Mouse (Mus musculus): Measurements from ENCODE around the gene Gm10840.

Gm10840 gene

DNA sequence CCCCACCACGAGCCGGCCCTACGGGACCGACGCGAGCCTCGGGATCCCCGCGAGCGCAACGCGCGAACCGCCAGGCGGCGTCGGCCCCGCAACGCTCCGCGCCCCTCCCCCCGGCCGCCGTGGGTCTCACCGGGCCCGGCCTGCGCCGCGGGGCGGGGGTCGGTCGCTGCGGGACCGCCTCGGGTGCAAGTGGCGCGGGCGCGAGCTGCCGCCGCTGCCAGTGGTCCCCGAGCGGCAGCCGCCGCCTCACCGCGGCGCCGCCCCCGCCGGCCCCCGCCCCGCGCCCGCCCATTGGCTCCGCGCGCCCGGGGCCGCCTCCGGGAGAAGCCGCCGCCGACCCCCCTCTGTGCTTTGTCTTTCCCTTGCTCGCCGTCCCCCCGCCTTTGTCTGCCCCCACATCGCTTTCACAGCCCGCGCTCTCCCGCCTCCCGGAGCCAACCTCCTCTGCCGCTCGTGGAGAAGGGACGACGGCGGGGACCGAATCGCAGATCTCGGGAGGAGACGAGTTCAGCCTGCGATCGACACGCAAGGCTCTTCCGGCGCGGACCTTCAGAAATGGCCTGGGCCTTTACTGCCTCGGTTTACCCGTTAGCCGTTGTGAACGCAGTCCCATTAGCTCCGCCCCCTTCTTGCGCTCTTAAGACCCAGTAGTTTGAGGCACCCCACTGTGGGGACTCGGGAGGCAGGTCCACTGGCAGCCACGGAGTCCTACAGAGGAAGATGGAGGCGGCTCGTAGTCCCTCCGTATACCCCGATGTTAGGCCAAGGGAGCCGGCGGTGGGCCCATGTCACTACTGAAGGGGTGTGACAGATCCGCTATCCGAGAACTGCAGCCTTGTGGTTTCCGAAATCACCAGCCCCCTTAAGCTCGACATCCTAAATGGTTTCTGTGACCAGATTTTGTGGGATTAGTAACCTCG is 469 bp upstream of the Gm10840 start:
- DNase-seq = peak; percentile 90

DNA sequence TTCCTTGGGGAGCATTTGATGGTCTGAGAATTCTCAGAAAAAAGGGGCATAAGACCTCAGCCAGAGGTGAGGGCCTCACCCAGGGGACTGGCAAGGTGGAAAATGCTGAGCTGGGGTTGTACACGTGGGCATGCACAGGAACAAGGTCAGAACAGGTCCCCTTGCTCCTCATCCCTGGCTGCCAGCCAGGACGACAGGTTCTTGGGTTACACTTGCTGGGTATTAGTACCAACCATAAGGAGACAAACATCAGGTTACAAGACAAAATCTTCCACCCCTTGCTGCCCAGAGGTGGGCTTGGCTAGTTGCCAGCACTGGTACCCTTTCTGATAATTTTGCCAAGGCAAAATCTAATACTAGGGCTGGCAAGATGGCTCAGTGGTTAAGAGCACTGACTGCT is 1.6 kb downstream of the Gm10840 start:
- no peak for DNase-seq

DNA sequence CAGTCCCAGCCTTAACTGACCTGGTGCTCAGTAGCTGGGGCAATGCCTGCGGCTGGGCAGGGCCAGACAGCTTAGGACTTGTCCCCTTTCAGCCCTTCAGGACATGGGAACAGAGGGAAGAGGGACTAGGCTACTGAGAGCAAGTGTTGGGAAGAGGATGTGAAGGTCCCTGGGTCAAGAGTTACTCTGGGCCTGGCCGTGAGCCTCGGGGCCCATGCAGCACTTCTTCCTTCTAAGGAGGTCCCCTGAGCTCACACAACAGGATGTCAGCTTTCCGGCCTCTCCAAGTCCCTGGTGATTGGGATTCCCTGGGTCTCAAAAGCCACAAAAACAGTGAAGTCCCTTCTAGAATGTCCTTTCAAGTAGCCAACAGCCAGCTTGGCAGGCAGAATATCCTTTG is 2.9 kb downstream of the Gm10840 start:
- no peak for DNase-seq

DNA sequence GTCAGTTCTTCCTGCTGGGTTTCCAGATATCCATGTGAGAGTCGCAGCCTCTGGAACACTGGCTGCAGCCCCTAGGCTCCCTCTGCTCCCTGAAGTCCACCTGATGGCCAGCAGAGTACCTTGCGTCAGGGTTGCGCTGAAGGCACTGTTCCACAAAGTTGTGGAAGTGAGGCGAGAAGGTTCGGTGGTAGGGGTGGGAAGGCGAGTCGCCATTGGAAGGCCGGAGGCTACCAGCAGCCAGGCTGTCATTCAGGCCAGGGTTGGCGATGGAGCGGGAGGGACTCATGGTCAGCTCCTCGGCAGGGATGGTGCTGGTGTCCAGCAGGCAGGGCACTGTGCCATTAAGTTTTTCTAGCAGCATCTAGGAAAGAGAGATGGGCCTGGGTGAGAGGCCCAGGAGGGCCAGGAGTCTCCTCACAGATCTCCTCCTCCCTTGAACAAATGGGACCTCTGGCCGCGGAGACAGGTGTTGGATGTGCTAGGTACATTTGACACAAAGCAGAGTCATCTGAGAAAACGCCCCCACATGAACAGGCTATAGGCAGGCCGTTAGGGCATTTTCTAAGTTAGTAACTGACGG is 4.0 kb downstream of the Gm10840 start:
- no peak for DNase-seq

DNA sequence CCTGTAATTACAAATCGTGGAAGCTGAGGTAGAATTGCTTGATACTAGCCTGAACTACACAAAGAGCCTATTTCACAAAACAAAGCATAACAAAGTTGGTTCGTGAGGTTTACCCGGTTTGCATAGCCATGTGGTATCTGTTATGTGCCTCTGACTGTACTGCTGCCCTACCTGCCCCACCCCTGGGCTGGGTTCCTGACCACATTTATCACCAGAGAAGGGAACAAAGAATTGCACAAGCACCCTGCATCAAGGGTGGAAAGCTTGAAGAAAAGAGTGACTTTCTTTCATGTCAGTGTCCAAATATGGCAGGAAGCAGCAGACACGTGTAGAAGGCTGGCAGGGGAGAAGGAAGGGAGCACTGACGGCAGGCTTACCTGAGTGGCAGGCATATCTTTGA is 6.8 kb downstream of the Gm10840 start:
- DNase-seq = no peak

DNA sequence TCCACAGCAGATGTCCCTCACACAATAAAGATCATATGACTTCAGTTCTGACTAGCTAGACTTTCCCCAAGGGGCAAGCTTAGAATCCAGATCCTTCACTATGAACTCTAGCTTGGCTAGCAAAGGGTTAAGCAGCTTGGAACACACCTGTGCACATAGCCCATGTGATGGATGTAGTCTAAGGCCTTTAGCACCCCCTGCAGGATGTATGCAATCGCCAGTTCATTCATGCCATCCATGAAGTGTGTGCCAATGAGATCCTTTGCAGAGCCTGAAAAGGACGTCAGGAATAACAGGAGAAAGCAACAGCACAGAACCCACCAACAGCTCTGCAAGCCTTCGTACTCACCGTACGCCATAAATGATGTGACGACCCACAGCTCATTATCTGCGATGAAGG is 10.2 kb downstream of the Gm10840 start:
- DNase-seq = peak; percentile 25

DNA sequence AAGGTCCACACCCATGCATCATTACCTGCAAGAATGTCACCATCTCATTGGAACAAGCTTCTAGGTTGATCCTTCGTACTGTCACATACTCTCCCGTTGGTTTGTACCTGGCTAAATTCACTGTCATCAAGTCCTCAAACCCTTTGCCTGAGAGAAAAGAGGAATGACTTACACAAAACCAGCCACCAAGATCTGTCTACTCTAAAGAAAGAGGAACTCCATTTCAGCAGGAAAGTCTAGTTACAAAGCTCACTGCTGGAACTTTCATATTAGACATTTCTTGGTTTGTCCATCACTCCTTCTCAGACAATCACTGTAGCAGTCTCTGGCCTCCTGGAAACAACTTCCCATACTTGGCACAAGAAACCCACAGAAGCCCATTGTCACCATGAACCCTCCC is 12.6 kb downstream of the Gm10840 start:
- DNase-seq = no peak

DNA sequence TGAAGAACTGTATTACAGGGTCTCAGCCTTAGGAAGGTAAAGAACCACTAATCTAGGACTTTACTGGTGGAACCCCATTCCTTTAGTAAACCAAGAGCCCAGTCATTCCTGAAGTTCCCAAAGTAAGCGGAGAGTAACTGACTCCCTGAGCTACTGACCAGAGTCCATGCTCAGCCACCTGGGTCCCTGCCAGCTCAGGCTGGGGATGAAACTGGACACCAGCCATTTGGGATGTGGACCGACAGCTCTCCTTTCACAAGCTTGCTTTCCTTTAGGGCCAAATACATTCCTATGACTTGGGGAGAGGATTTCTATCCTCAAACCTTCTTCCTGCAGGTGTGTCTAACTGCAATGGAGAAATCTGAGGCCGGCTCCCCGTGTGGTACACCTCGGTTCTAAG is 13.7 kb downstream of the Gm10840 start:
- DNase-seq = no peak

DNA sequence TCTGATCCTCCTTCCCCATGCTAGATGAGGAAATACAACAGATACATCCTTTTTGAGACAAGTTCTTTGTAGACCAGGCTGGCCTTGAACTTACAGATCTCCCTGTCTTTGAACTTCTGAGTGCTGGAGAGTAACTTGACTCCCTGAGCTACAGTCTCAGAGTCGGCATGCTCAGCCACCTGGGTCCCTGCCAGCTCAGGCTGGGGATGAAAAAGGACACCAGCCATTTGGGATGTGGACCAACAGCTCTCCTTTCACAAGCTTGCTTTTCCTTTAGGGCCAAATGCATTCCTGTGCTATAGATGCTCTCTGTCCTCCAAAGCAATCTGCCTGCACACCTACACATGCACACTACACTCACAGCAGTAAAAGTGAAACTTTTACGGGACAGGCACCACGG is 14.4 kb downstream of the Gm10840 start:
- DNase-seq = no peak

DNA sequence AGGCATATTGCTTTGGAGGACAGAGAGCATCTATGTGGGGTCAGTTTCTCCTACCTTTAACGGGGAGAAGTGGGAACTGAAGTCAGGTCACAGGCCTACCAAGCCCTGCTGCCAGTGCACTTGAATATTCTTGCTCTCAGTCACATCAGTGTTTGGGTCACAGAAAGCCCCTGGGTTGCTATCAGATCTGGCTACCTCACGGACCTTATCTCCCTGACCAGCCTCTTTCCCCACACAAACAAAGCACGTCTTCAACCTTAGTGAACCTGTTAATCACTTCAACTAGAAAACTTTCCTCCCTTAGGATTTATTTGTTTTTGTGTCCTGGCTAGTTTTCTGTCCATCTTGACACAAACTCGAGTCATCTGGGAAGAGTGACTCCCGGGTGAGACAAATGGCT is 15.7 kb downstream of the Gm10840 start:
- no peak for DNase-seq

DNA sequence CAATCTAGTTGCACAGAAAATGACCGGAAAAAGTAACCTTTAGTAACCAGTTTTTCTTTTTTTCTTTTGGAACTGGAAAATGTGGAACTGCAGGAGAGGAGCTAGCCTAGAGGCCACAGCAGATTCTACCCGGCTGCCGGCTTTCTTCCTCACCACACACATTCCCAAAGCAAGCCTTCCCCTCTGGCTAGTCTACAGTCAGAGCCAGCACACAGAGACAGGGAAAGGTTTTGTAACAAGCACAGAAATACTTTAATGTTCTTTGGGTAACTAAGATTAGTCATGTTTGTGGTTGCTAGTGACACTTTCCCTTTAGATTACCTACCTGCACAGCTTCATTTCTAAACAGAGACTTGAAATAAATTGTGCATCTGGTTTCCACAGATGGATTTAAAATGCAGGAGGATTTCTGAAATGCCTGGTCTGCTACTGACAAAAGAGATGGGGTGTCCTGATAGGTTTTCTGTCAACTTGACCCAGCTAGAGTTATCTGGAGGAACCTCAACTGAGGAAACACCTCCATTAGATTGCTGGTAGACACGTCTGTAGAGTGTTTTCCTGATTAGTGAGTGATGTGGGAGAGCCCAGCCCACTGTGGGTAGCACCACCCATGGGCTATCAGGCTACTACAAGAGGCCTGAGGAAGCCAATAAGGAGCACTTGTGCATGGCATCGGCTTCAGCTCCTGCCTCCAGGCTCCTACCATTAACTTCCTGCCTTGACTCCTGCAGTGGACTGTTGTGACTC is 17.6 kb downstream of the Gm10840 start:
- DNase-seq = no peak

DNA sequence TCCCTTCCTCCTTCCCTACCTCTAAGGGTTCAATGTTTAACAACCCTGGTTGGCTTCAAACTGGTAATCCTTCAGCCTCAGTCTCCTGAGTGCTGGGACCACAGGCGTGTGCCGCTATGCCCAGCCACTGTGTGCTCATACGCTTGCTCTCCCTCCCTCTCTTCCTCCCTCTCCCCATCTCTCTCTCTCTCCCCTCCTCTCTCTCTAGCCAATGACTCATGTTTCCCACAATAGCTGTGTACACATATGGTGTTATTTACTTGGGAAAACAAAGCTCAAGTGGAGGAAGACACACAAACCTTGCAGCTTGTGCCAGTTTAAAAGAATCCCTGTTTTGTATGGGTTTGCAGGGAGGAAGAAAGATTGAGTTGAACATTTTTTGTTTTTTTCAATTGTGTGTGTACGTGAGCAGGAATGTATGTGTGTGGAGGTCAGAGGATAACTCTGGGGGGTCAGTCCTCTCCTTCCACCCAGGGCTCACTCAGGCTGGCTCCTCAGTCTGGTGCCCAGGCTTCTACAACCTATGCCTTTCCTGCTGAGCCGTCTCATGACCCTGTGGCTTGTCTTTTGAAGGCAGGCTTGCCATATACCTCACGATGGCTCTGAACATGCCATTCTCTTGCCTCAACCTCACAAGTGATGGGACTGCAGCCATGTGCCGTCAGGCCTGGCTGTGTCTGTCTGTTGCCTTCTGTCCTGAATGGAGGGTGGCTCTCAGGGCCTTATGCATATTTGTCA is 19.2 kb downstream of the Gm10840 start:
- no peak for DNase-seq

DNA sequence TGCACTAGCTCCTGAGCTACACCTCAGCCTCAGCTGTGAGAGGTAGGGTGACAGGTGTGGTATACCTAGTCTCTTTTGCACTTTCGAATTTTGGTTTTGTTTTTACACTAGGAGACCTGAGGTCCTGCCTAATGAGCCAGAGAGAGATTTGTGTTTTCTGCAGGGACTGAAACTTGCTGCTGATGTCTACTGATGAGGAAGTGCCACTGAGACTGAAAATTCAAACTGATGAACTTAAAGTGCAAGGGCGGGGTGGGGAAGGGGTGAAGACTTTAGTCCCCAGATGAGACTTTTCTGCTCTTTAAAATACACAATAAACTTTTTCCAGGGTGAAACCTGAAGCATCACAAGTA is 19.8 kb downstream of the Gm10840 start:
- no peak for DNase-seq

DNA sequence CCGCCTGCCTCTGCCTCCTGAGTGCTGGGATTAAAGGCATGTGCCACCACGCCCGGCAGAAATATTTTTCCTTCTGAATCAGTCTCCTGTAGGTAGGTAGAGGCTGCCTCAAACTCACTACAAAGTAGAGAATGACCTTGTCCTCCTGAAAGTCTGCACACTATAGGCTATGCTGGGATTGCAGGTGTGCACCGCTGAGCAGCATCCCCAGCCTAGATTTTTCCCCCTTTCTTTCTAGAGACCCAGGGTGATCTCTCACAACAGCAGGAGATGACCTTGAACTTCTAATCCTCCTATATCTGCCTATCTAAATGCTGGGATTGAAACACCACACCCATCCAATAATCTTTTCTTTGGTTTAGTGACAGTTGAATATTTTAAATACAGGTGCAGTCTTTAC is 26.7 kb downstream of the Gm10840 start:
- no peak for DNase-seq

DNA sequence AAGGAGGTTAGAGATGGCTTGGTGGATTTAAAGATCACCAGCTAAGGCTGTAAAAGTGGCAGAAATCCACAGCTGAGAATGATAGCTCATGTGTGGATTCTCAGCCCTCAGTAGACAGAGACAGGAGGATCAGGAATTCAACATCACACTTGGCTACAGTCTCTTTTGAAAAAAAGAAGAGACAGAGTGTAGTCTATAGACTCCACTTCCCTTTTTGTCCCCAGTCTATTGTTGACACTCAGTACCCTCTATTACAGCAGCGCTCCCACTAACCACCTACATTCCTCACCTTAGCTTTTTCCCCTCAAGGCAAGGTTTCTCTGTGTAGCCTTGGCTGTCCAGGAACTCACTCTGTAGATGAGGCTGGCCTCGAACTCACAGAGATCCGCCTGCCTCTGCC is 31.1 kb downstream of the Gm10840 start:
- DNase-seq = no peak

DNA sequence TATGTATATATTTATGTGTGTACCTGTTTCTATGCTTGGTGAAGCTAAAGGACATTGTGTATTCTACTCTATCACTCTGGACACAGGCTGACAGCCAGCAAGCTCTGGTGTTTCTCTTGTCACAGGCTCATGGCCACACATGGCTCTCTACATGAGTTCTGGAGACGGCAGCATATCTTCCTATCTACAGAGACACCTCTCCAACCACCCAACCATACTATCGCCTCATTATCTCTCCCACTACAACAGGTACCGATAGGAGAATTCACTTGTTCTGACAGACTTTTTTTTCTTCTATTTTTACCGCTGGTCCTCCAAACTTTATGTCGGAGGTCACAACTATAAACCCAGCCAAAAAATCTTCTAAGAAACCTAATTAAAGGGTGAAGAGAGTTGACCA is 31.6 kb downstream of the Gm10840 start:
- no peak for DNase-seq

DNA sequence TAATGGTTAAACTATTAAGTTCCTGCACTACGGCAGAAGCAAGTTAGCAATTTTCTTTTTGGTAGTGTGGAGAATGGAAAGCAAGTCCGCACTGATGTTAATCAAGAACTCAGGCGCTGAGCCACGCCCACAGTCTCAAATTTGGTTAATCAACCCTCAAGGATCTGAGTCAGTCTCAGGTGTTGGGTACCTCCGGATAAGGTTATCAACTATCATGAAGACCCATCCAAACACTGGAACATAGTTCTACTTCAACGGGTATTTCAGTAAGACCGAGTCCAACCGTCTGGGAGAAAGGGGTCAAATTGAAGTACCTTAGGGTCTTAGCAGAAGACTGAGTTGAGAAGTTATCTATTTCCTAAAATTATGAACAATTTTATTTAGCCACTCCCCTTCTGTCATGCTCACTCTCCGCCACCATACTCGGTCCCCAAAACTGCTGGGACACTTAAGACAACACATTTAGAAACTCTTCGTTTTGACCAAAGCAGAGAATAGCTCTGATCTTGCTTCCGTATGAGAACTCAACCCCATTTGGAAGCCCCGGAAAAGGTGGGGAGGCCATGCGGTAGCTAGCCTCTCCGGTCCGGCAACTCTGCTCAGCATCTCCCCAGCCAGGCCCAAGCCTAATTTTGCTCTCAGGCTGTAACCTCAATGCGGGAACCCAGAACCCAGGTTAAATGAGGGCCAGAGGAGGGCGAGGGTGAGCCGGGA is 32.2 kb downstream of the Gm10840 start:
- no peak for DNase-seq

DNA sequence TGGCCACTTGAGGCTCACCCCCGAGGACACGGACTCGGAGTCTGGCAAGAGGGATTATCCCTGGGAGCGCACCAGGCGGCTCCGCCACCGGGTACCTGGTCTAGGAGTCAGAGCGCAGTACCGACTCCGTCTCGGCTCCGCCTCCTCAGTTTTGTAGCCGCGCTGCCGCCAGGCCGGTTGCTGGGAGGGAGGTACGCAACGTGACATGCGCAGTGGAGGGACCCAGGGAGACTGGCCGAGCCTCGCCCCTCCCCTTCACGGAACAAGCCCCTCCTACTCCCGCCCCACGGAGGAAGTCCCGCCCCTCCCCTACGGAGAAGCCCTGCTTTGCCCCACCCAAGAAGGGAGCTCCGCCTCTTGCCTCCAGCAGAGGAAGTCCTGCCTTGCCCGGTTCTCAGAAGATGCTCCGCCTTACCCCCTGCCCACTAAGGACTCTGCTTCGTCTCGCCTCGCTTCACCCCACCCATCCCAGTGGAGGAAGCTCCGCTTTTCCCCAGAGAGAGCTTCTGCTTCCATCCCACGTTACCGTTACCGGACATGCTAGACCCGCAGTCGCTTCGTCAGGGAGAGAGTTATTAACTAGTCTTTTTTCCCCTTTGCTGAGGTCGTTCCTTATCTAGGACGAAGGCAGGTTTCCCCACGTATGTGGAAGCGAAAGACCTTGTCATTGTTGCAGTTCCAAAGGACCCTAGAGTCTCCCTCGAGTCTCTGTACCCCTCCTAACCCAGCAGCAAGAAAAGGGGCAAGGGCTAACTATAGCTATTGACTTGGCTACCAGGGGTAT is 32.9 kb downstream of the Gm10840 start:
- DNase-seq = peak; percentile 98

DNA sequence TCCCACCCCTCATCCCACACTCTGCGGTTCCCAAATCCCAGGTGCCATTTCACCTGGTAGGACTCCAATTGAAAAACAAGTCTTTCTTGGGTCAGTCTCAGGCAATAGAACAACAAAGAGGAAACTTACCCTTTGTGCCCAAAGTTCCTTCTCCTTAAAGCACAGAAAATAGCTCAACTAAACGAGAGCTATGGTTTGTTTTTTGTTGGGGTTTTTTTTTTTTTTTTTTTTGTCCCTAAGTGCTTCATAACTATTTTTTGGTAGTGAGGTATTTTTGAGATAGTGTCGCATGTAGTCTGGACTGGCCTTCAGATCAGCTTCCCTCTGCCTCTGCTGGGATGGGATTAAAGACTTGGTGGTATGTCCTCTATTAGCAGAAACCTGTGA is 33.5 kb downstream of the Gm10840 start:
- no peak for DNase-seq

DNA sequence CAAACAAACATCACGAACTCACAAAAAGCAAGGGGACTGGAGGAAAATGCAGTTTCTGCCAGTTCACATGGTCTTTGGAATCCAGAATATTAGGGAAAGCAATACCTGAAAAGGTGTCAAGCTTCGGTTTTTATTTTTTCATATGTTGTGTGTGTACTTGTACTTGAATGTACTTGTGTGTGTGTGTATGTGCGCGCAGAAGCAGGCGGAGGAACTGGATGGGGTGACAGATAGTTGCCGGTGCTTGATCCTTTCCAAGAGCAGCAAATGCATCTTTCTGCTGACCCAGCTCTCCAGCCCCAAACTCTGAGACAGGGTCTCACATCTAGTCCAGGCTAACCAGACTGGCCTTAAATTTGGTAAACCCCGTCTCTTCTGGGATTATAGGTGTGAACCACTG is 34.2 kb downstream of the Gm10840 start:
- DNase-seq = no peak

DNA sequence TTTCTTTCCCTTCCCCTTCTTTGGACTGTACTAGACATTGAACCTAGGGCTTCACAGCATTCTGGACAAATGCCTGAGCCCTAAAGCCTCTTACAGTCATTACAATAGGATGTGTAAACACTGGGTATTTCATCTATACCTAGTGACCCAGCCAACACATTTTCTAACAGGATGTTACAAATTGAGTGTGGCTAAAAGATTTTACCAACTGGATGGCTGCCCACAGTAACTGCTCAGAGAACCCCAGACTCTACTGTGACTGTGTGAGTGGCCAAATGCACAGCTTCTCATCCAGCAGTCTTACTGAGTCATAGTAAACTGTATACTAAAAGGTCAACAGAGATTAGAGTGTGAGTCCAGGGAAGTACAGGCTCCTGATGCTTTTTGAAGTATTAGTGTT is 34.7 kb downstream of the Gm10840 start:
- no peak for DNase-seq

DNA sequence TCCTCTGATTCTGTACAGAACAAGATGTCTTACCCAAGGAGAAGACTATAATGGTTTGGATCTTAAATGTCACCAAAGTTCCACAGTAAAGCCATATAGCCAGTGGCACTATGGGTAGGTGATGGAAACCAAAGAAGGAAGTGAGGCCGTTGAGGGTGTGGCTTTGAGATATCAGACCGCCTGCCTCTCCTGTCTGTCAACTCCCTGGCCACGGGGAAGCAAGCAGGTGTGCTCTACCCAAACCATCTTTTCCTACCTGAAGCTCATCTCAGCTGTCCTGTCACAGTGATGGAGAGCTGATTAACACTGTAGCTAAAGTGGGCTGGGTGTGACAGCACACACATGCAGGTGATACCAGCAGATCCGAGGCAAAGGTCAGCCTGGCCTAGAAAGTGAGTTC is 37.6 kb downstream of the Gm10840 start:
- no peak for DNase-seq

Data from retina, postnatal 1 day (tissue).